Mouse (Mus musculus): ENCODE measurements around the gene Hlf.

Hlf gene

DNA sequence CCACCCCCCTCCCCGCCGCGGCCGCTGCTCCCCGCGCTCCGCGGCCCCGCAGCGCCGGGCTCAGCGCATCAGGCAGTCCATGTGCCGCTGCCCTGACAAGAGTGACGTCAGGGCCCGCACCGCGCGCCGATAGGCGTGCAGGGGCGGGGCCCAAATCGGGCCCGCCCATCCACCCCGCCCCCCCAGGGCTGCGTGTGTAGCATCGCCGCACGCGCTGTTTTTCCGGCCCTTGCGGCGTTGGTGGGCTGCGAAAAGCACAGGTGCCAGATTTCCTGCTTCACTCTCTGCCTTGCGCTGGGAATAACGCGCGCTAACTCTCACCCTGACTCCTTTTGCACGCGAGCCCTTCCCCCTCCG is at the start of gene Hlf:
Gene Hlf, minus strand, starts transcription at position 79 of the 357 bp plus-strand sequence.
- DNase-seq, result peak; percentile 85

DNA sequence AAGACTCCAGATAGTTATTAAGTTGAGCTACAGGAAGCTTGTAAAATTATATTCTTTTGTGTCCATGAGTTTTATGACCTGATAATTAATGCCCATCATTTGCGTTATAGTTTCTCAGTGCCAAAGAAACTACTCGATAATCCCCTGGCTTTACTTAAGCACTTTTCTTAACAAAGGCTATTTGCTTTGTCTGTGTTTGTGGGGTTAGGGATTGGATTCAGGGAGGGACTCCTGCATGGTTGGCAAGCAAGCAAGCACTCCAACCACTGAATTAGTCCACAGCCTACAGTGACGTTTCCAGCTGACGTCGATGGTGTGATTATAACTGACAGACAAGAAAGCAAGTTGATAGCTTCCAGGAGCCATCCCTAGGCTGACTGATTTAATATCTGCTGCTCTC is 48.1 kb upstream of the Hlf start:
- DNase-seq, result no peak

DNA sequence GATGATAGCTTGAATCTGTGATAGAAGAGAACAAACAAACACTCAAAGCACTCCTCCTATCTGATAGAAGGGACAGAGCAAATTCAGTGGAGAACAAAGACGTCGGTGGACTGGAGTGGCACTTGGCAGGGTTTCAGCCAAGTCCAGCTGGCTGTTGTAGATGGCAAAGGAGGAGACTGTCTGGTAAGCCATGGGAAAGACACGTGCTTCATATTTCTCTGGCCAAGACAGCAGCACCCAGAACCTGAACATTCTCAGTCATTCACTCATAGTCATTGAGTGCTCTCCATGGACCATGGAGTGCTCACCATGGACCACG is 34.5 kb upstream of the Hlf start:
- DNase-seq, result no peak

DNA sequence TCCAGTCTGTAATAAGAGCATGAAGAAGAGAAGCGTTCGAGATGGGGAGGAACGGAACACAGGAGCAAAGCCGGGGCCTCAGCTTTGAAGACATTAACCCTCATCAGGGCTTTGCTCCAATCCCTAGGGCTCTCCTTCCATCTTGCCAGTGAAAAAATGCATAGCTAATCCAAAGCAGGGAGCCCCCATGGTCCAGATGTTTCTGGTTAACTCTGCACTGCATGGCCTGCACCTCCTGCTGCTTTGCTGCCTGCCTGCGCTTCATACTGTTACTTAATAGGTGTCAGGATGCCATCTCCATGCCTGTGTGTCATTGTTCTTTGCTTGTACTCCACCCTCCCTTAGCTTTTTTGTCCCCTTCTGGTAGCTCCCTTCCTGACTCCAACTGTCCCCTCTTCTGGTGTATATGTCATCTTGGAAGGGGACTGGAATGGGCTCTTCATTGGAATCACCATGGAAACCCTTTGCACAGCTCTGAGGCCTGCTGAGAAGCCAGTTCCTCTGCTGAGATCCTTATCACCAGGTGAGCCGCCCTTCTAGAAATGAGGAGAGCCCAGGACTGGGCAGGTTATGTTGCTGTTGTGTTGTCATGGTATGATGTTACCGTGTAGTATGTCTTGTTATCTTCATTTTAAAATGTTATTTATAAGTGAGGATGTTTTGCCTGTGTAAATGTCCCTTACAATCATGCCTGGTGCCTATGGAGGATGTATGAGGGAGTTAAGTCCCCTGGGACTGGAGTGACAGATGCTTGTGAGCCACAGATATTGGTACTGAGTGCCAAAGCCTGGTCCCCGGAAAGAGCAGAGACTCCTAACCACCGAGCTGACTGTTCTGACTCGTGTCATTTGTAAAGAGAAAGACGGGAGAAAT is 33.9 kb upstream of the Hlf start:
- no peak for DNase-seq

DNA sequence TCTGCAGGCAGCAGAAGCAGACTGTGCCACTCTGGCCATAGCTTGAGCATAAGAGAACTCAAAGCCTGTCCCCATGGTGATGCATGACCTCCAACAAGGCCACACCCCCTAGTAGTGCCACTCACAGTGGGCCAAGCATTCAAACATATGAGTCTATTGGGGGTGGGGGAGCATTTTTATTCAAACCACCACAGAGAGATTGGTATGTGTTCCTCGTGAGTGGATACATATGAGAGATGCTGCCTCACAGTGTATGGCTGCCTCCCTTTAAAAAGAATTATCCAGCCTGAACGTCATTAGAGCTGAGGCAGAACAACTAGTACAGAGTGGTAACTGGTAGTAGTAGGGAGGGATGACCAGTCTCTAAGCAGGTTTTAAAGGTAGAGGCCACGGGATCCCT is 33.2 kb upstream of the Hlf start:
- DNase-seq, result no peak

DNA sequence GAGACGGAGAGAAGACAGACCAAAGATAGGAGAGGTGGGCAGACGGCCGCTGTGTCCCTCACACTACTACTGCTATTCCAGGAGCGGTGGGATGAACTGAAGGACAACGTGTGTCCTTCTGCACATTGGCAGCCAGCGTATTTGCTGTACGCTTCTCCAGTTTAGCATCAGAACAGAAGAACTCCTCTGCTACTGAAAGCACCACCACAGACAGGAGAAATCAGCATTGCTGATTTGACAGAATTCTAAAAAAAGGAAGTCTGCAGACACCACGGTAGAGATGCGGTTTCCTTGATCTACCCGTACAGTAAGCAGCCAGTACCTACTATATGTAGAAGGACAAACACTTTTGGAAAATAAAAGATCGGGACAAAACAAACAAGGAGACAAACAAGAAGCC is 29.0 kb upstream of the Hlf start:
- no peak for DNase-seq

DNA sequence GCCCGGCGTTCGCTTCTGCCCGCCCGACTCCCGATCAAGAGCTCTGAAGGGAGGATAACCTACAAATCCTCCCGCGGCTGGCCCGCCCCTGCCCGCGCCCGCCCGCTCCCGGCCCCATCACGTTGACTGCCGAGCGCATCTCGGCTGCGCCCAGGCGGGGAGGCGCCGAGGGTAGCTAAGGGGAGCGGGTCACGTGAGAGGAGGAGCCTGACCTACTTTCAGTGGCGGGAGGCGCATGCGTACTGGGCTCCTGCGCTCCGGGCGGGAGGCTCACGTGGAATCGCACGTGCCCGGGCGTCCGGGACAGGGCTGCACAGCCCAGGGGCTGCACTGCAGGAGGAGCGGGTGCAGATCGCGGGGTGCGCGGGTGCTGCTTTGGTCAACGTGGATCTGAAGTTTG is 27.2 kb upstream of the Hlf start:
- peak; percentile 88 for DNase-seq

DNA sequence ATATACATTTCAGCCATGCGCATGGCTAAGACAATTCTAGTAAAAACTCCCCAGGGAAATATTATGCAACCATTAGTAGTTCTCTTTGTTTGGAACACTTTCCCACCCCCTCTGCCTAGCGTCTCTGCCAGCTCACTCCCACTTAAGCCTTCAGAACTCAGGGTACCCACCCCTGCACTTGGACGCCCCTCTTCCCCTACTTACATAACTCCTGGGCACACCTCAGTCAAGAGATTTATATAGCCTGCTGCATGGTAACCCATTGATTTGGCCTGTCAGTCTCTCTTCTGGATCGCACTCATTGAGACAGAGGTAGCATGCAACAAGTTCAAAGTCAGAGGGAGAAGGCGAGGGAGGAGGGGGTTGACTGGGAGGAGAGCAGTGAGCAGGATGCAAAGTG is 26.3 kb upstream of the Hlf start:
- DNase-seq, result no peak

DNA sequence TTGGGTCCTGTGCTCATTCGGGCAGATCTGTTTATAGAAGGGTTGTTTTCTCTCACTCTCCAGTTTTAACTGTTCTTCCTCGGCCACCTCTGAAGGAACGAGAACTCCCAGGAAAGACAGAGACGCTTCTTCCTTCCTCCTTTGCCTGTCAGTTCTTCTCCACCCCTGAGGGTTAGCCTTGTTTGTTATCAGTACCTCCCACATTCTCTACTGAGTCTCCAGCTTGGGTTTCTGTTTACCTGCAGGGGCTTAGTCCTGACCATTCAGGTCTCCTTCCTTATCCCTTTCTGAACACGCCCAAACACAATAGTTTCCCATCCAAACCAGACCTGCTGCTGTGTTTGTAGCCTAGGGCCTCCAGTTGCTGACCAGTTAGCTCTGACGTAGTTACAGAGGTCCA is 8.2 kb upstream of the Hlf start:
- DNase-seq, result no peak

DNA sequence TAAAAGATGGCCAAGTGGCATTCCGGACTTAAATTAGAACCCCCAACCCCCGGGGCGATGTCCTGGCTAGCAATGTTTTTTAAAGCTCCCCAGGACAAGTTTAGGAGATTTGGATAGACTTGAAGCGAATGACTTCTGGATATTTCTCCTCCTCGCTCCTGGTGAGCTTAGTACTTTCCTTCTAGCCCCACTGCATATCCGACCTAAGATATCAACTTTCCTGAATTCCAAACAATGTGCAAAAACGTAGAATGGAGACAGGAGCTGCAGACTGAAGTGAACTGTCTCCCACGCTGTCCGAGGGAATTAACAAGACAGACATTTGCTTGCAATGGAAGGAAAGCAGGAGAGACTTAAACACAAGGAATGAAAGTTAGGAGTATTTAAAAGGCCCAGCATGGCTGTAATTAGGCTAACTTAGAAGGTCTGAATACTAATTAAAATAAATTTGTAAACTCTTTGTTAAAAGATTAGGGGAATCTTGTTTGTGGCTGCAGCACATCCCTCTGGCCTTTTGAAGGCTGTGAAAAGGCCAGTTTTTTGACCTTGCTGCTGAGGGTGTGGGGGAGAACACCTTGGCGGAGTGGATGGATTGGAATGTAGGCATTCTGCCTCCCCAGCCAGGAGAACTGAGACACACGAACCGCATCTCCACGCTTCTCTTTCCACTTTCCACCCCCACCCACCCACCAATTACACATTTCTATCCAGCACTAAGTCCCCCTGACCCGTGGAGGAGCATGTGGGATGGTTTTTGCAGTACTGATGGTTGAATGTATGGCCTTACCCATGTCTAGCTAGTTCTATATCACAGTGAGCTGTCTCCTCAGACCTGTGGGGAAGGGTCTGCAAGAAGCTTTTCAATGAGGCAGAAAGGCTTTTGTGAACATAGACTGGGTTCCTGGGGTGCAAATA is 833 bp upstream of the Hlf start:
- DNase-seq, result no peak

DNA sequence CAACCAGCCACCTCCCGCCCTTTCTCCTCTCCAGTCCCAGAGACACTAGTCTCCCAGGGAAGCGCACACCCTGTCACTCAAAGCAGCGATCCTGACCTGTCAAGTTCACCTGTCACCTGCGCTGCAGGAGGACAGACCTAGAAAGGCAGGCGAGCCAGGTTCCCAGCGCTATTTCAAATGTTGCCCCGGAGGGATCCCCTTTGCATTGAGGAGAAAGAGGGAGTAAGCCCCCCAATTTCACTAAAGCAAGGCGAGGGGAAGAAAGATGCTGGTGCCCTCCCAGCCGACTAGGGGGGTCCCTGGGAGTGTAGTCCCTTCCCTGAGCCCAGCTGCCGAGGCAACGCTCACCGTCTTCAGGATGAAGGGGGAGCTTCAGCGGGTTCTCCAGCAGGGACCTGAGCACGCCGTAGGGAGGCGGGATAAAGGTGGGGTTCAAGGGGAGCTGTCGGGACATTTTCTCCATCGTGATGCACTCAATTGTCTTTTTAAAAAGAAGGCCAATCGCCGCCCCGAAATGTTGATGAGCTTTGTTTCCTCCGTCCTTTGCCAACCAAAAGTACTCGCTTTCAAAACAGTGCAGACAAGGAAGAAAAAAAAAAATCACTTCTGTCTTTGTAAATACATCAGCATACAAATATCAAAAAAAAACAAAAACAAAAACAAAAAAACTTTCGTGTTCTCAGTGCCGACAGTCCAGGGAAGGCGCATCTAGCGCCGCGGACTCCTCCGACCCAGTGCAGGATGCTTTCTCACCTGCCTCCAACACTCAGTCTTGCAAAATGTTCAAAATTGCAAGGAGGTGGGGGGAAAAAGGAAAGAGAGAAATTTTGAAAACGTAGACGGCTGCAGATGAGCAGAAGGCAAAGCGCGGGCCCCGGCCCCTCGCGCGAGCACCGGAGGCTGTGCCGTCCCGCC is 536 bp downstream of the Hlf start:
- no peak for DNase-seq

DNA sequence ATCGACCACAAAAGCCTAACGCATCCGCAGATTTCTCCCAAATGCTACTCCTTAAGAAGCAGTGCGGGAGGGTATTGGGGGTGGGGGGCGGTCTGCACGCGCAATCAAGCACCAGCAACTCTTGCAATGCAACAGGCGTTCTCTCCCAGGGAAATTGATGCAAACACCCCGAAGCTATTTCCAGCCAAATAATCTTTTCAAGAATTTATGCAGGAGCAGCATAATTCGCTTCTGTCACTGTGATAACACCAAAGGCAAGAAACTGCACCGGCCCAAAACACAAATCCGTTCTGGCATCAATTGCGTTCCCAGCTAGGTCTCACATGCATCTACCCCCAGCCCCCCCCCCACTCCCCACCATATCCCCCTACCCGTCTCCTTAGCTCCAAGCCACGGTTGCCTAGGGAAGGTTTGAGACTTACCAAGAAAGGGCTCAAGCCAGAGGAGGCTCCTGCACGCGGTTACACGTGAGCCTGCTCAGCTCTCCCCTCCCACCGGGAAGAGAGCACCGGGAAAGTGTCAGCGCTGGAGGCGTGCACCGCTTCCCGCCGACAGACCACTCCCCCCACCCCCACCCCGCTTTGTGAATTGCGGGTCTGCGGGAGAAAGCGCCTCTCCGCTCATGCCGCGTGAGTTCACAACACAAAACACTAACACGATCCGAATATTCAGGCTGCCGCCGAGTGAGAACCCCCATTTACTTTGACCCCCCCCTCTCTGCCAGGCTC is 1.4 kb downstream of the Hlf start:
- peak; percentile 46 for DNase-seq

DNA sequence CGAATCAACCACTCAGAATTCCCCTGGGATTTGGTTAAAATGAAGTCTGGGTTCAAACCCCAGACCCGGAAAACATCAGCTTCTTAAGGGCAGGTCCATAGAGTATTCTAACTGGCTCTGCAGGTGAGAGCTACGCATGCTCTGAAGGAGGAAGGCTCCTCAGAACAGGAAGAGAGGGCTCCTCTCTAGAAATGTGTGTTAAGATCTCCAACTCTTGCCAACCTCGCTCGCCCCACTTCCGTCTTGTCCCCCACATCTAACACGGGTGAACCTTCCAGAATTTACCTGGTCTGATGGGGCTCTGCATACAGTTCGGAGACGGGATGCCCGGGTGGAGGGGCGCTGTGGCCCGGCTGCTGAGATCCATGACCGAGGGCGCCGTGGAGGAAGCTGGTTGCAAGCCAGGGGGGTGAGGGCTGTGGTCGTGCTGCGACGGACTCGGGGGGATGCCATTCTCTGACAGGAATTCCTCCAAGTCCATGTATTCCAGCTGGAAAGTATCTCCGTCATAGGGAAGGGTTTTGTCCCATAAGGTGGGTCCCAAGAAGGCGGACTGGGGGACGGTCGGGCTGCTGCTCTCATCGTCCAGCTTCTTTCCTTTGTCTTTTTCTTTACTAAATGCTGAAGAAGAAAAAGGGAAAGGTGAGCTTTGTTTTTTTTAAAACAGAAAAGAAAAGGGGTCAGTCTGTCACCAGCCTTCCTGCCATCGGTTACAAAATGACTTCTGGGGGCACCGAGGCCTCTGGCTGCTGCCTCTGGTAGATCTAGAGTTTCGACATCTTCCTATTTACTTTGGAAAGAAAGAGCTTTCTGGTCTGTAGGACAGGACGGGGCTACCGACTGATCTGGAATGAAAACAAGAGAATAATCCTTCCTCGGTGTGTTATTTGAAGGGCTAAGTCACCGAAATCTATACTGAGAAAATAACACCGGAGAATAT is 2.9 kb downstream of the Hlf start:
- DNase-seq, result no peak

DNA sequence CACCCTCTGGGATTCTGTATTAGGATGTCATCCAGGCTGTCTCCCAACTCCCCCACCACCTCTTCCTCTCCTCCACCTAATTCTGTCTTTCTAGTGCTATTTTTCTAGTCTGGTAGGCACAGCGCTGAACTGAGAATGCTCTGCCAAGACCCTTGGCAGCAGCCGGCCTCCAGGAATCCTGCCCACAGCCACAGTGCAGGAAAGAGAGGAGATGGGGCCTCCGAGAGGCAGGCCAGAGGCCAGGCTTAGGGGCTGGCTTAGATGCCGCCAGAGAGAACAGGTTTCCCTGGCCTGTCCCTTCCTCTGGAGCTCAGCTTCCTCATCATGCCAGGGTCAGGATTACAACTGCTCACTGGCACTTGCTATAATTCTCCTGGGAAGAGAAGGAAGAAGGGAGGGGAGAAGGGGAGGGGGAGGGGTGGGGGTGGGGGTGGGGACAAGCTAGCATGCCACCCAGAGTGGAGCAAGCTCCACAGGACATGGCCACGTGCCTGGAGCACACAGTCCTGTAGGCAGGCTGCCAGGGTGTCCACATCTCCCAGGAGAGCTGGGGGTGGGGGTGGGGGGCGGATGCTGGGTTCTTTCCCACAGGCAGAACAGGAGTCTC is 8.6 kb downstream of the Hlf start:
- DNase-seq, result peak; percentile 43

DNA sequence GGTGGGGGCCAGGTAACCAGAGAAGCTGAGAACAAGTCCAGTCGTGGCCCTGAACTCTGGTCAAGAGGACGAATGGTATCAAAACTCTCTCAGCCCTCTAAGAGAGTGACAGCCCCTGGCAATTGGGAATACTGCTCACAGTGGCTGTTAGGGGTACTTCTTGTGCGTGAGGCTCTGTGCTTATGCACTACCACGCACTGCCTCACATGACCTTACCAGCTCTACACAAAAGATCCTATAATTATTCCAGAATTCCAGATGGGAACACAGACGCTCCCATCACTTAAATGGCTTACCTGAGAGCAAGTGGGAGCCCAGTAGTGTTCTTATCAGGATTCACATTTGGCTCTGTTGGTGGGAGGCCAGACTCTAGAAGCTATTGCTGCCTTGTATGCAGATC is 9.6 kb downstream of the Hlf start:
- DNase-seq, result no peak

DNA sequence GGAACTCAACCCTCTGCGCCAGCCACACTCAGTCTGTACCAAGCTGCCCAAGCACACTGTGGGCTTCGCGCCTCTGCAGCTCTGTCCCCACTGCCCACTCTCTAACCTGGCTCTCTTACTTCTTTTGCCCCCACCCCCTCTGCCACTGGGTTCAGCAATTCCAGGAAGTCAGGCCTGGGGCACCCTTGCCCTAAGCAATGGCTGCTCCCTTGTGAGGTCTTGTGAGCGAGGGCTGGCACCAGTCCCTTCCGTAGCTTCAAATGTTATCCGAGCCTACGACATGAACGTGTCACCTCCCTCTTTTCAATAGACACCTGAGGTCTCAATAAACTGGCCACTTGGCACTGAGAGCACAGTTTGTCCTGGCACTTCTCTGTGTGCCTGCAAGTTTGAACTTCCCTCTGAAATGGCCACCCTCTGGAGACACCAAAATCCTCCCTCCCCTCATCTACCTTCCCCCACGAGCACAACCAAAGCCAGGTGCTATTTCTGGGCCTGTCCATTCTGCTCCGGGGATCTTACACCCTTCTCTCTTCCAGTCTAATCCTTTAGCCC is 10.5 kb downstream of the Hlf start:
- no peak for DNase-seq

DNA sequence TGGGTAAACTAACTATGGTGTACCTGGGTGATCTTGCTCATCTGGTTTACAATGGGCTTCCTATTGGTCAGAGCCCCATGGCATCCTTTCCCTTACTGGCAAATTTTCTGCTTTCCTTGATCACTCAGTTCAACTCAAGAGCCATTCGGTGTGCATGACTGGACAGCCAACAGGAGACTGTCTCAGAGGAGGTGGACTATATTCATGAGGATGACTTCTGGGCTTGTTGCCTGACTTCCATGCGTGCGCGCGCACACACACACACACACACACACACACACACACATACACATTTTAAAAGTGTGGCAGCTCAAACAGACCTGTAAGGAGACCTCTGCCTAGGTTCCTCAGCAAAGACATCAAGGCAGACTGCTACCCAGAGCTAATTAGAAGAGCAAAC is 12.7 kb downstream of the Hlf start:
- no peak for DNase-seq

DNA sequence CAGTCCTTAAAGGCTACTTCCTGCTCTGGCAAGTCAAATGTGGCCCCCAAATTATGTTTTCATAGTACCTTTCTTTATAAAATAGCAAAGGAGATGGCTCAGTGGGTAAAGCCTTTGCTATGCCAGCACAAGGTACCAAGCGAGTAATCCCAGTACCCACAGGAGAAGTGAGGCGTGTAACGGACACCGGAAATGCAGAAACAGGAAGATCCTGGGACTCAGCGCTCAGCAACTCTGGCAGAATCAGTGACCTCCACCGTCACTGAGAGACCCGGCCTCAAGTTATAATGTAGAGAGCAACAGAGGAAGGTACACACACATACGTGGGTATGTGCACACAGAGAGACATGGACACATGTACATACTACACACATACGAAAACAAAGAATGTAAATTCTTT is 14.3 kb downstream of the Hlf start:
- no peak for DNase-seq

DNA sequence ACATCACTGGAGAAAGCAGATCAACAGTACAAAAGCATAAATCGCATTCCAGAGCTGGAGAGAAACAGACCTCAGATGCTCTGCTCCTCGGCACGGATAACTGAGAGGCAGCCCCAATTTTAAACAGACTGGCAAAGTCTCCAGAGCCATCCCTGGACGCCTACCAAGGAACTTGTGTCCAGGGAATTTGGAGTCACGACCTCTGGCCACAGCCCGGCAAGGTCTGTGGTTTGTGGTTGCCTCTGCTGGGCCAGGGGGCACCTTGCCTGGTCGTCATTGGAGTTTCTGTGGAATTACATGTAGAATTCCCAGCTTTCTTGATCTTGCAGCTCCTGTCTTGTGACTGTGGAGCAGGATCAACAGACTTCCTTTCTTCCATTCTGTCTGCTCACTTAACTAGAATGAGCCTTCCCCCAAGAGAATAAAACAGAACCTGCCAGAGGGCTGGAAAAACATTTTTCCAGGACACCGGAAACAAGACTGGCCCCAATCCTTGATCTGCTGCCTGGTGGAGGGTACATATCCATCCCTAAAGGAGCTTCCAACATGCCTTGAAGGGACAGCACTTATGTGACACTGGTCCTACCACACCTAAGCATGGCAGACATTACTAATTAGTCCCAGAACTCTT is 19.1 kb downstream of the Hlf start:
- no peak for DNase-seq

DNA sequence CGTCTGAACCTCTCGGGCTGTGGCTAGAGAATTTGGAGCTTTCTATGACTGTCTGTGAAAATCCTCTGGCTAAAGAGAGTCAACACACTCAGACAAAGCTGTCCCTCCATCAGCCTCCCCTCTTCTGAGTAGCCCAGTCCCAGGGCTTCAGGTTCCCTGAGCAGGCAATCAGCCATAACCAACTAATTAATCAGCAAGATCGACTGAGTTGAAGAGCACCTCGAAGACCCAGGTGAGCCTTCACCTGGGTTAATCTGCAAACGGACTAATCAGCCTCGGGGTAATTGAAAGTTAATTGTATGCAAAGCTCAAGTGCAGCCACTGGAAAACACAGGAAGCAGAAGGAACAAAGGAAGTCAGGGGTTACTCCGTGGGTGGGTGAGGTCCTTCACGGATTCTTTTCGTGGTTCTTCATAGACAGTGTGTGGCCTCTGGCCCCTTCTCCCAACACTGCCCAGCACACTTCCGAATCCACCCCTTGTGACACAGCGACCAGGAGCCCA is 19.9 kb downstream of the Hlf start:
- no peak for DNase-seq
